Mouse (Mus musculus) limb, embryonic 11.5 days (tissue): ENCODE data around the gene Rab5if. TPM values are rescaled to one million over a fixed set of nuclear protein-coding genes. Genes with fewer than 3 reads are reported as not detected.
"Not testable (repeated sequence)": the region's sequence is repeated elsewhere in the genome, so short reads cannot be mapped to it uniquely, and the experiment has no call there.

ENCODE experiments used
- ATAC-seq: fragments of 200-750 bp; cut with Nextera tagmentation; 2 replicates; pipeline ENCODE4 v1.8.0; 2017; ENCODE audit warnings: low read depth; ENCODE audit not compliant: insufficient number of reproducible peaks, low FRiP score, low TSS enrichment
- DNase-seq: peaks from one replicate; pipeline ENCODE4 v3.0.0-alpha.2; 2015; ENCODE audit warnings: low spot score
- H3K27ac ChIP-seq: fragments of 300-500 bp; sonication (generic); replicated peaks from 2 replicates; pipeline ENCODE4 v1.5.1; 2014; ENCODE audit warnings: low read depth, mild to moderate bottlenecking, low read length
- H3K27me3 ChIP-seq: fragments of 300-500 bp; sonication (generic); 2 replicates; pipeline ENCODE4 v1.6.1; 2014; ENCODE audit warnings: mild to moderate bottlenecking, low read length, mixed read lengths; ENCODE audit not compliant: control insufficient read depth, insufficient read depth
- H3K36me3 ChIP-seq: fragments of 300-500 bp; sonication (generic); 2 replicates; pipeline ENCODE4 v1.6.1; 2014; ENCODE audit warnings: mild to moderate bottlenecking, low read length, moderate library complexity, mixed read lengths; ENCODE audit not compliant: control insufficient read depth, insufficient read depth
- H3K4me1 ChIP-seq: fragments of 300-500 bp; sonication (generic); 2 replicates; pipeline ENCODE4 v1.6.1; 2014; ENCODE audit warnings: low read length, mixed read lengths; ENCODE audit not compliant: control insufficient read depth, insufficient read depth
- H3K4me2 ChIP-seq: fragments of 300-500 bp; sonication (generic); 2 replicates; pipeline ENCODE4 v1.6.1; 2014; ENCODE audit warnings: low read depth, mild to moderate bottlenecking, moderate library complexity; ENCODE audit not compliant: severe bottlenecking
- H3K4me3 ChIP-seq: fragments of 300-500 bp; sonication (generic); 2 replicates; pipeline ENCODE4 v1.5.1; 2014; ENCODE audit warnings: low read depth, low read length
- H3K9ac ChIP-seq: fragments of 300-500 bp; sonication (generic); 2 replicates; pipeline ENCODE4 v1.6.1; 2014; ENCODE audit warnings: mild to moderate bottlenecking, low read length
- H3K9me3 ChIP-seq: fragments of 300-500 bp; sonication (generic); 2 replicates; pipeline ENCODE4 v1.6.1; 2016; ENCODE audit warnings: low read length; ENCODE audit not compliant: control insufficient read depth
- WGBS: fragments of 180-500 bp; shearing (Covaris S2); extraction: QIAGEN DNeasy Blood & Tissue Kit; methylation state at CpG from one replicate; pipeline ENCODE4 v1.1.7; 2014; 5-methylcytosine and 5-hydroxymethylcytosine counted together
- polyA plus RNA-seq: library from polyadenylated mRNA; unstranded; fragments of >200 nt; fragmentation: Nextera tagmentation; extraction: Ambion mirVana; gene quantifications from 2 replicates; pipeline ENCODE4 v1.2.1, GENCODE M21; 2014

Gene Rab5if
- polyA plus RNA-seq, 1 experiment from 2014 or later = 202 TPM

DNA sequence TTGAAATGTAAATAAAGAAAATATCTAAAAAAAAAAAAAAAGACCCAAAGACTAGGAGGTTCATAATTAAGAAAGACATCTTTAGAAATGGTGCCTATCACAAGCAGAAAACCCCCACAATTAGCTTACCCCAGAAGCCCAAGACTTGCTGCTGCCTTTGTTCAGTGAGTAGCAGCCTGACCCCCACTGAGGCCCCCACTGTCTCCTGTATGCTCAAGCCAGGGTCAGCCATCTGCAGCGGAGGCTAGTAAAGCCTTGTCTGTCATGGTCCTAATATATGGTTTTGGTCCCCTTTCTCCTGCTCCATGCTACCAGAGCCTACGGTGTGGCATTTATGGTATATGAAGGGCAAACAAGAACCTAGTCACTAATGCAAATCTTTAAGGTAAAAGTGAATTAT, 38.4 kb downstream of the Rab5if start:
- ATAC-seq (no peak), DNase-seq (no peak)
- no peak overlapping the region for H3K9ac ChIP-seq
- WGBS = 70% methylated on average over 2 of the region's 2 CpGs
- H3K36me3 ChIP-seq = no peaks in the 10 kb centered on the region
- no peak overlapping the region for H3K4me2 ChIP-seq
- no peak overlapping the region for H3K4me3 ChIP-seq
- H3K4me1 ChIP-seq = no peaks in the 10 kb centered on the region
- H3K27ac ChIP-seq = no peak overlapping the region
- no peaks in the 10 kb centered on the region for H3K27me3 ChIP-seq
- H3K9me3 ChIP-seq = no peaks in the 10 kb centered on the region

DNA sequence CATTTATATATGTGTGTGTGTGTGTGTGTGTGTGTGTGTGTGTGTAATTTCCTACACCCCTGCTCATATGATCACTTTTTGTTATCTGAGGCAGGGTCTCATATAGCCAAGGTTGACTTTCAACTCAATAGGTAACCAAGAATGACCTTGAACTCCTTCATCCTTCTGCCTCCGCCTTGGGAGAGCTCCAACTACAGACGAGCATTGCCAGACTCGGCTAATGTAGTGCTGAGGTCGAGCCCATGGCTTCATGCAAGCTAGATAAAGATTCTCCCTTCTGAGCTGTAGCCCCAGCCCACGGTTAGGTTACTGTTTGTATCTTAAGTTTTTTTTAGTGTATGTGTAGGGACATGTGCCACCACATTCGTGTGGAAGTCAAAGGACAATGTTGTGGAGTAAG, 39.0 kb downstream of the Rab5if start:
- no peak overlapping the region for H3K27ac ChIP-seq
- H3K9me3 ChIP-seq = no peaks in the 10 kb centered on the region
- 82% methylated on average over 6 of the region's 6 CpGs for WGBS
- no peaks in the 10 kb centered on the region for H3K27me3 ChIP-seq
- H3K36me3 ChIP-seq = no peaks in the 10 kb centered on the region
- DNase-seq = no peak
- ATAC-seq = no peak
- no peak overlapping the region for H3K4me3 ChIP-seq
- H3K4me1 ChIP-seq = no peaks in the 10 kb centered on the region
- H3K9ac ChIP-seq = no peak overlapping the region
- H3K4me2 ChIP-seq = no peak overlapping the region

DNA sequence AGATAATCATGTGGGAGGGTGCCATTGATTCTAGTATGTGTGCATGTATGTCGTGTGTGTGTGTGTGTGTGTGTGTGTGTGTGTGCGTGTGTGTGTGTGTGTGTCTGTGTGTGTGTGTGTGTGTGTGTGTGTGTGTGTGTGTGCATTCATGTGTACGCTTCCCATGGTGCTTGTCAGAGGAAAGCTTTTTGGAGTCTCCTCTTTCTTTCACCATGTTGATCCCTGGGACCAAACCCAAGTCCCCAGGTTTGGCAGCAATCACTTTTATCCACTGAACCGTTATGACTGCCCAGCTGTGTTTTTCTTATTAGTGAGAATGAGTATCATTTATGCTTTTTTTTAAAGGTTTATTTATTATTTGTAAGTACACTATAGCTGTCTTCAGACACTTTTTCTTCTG, 39.5 kb downstream of the Rab5if start:
- not testable (repeated sequence) for ATAC-seq, H3K27ac ChIP-seq, H3K4me3 ChIP-seq, H3K36me3 ChIP-seq, H3K27me3 ChIP-seq, H3K4me2 ChIP-seq, H3K4me1 ChIP-seq, DNase-seq, H3K9ac ChIP-seq, H3K9me3 ChIP-seq
- WGBS = 83% methylated on average over 4 of the region's 4 CpGs

DNA sequence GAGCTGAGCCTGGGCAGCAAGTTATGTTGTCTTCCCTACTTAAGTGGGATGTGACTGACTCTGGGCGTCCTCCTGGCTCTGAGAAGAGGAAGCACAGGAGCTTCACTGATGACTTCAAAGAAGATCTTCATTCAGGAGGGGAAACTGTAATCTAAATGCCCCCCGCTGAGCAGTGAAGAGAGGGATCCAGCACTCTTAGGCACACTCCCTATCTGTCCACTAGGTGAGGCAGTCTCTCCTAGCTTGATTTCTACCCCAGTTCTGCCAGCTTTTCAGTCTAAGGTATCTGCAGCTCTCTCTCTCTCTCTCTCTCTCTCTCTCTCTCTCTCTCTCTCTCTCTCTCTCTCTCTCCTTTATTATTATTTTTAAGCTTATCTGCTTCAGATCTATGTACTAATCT, 40.4 kb downstream of the Rab5if start:
- no peak overlapping the region for H3K27ac ChIP-seq
- H3K27me3 ChIP-seq = no peaks in the 10 kb centered on the region
- H3K4me3 ChIP-seq = no peak overlapping the region
- H3K36me3 ChIP-seq = no peaks in the 10 kb centered on the region
- ATAC-seq = no peak
- no peak overlapping the region for H3K4me2 ChIP-seq
- DNase-seq = no peak
- H3K9ac ChIP-seq = no peak overlapping the region
- WGBS = 23% methylated on average over 2 of the region's 2 CpGs
- no peaks in the 10 kb centered on the region for H3K4me1 ChIP-seq
- no peaks in the 10 kb centered on the region for H3K9me3 ChIP-seq

DNA sequence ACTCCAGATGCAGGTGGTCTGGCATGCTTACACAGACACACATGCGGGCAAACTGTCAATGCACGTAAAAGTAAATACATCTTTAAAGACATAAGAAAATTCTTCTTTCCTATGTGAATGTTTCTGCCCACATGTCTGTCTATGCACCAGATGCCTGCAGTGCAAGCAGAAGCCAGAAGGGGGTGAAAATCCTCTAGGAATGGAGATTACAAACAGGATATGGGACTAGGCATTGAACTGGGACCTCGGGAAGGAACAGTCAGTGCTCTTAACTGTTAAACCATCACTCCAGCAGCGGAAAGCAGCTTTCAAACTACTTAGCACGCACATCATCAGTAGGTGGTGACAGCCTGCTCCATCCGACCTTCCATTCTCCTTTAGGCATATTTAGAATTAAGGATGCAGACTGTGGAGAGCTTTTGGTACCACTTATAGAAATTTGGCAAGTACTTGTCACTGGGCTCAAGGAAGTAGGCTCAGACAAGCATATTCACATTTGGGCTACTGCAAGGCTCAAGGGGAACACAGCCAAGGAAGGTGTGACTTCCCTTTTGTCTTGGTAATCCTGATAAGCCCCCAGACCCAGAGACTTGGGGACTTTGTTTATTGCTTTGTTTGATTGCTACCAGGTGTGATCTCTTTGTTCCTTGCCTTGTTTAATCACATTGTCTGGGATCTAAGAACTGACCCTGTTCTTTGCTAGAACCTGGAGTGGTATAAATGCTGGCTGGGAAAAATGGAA, 42.2 kb downstream of the Rab5if start:
- WGBS = 14% methylated on average over 6 of the region's 6 CpGs
- no peaks in the 10 kb centered on the region for H3K36me3 ChIP-seq

DNA sequence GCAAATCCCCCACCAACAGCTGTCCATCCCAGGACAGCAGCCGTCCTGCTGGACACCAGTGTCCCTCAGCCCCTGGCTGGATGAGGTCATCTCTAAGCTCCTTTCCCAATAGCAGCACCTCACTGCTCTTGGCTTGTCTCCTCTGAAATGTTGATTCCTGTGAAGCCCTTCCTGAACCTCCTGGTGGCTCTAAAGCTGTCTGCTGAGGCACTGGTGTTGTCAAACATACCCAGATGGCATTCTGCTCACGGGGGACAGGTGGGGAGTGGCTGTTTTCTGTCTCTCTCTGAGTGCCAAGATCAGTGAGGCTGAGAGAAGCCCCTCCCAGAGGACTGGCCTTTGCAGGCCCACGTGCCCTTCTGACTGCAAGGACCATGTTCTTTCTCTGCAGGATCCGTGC, 43.0 kb downstream of the Rab5if start:
- H3K27ac ChIP-seq, H3K4me1 ChIP-seq: not testable (repeated sequence)
- 21% methylated on average over 4 of the region's 4 CpGs for WGBS

More for the DNA sequence above, 42.2 kb downstream of the Rab5if start:
- peak; percentile 78 for DNase-seq
- no peaks in the 10 kb centered on the region for H3K9me3 ChIP-seq
- H3K4me3 ChIP-seq = no peak overlapping the region
- H3K9ac ChIP-seq = no peak overlapping the region
- H3K27ac ChIP-seq = no peak overlapping the region
- no peaks in the 10 kb centered on the region for H3K27me3 ChIP-seq
- H3K4me1 ChIP-seq = no peaks in the 10 kb centered on the region
- no peak for ATAC-seq
- no peak overlapping the region for H3K4me2 ChIP-seq

DNA sequence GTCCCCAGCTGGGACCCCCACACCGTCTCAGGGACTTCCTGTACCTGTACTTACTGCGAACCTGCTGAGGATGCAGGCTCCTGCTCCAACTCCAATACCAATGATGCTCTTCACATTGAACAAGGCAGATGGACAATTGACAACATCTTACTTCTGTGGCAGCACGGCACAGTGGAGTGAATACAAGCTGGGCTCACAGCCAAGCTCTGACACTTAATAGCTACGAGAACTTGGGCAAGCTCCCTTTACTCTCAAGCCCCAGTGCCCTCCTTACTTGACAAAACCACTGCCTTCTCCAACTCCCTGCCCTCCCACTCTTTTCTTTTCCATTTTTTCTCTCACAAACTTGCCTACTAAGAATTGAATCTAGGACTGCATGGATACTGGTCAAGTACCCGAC, 50.3 kb downstream of the Rab5if start:
- WGBS = 78% methylated on average over 5 of the region's 5 CpGs
- Histone ChIP-seq H3K9ac (no peak overlapping the region), H3K27me3 (no peaks in the 10 kb centered on the region), H3K4me3 (no peak overlapping the region), H3K4me1 (no peaks in the 10 kb centered on the region), H3K9me3 (no peaks in the 10 kb centered on the region), H3K27ac (no peak overlapping the region), H3K36me3 (no peaks in the 10 kb centered on the region), H3K4me2 (no peak overlapping the region)
- DNase-seq (no peak), ATAC-seq (no peak)

More for the DNA sequence above, 43.0 kb downstream of the Rab5if start:
- not testable (repeated sequence) for H3K9ac ChIP-seq, H3K27me3 ChIP-seq, DNase-seq, ATAC-seq, H3K4me3 ChIP-seq, H3K36me3 ChIP-seq, H3K4me2 ChIP-seq, H3K9me3 ChIP-seq

DNA sequence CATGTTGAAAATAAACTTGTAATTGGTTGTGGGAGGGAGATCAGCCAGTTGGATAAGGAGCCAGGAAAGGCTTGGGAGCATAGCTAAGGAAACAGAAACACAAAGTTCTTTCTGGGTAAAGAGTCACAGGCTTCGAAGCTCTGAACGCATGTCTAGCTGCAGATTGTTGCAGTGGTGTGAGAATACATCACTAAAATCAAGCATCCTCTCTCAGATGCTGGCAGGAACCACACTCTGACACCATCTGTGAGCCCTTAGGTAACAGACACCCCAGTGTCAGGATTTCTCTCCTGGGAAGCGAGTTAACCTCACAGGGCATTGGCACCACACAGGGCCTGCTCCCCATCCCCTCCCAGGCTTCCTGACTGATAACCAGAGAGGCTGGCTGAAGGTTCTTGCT, 52.6 kb downstream of the Rab5if start:
- ATAC-seq = no peak
- Histone ChIP-seq H3K4me2 (no peak overlapping the region), H3K9ac (no peak overlapping the region), H3K4me3 (no peak overlapping the region), H3K9me3 (no peaks in the 10 kb centered on the region), H3K36me3 (no peaks in the 10 kb centered on the region), H3K4me1 (no peaks in the 10 kb centered on the region), H3K27me3 (no peaks in the 10 kb centered on the region), H3K27ac (no peak overlapping the region)
- 79% methylated on average over 3 of the region's 3 CpGs for WGBS
- no peak for DNase-seq
